Mouse (Mus musculus) liver, embryonic 14.5 days (tissue): Measurements from ENCODE around the gene Mff. TPM values are rescaled to one million over a fixed set of nuclear protein-coding genes. Genes with fewer than 3 reads are reported as not detected.

ENCODE experiments used
- ATAC-seq: fragments of 200-750 bp; cut with Nextera tagmentation; 2 replicates; pipeline ENCODE4 v1.8.0; 2017; ENCODE audit warnings: moderate number of reproducible peaks, mild to moderate bottlenecking, moderate library complexity; ENCODE audit not compliant: insufficient read depth
- DNase-seq, 3 experiments: peaks; one replicate each; pipeline ENCODE4 v3.0.0-alpha.2; 2012 to 2013; ENCODE audit warnings: low read depth in 3 of 3, low spot score in 3 of 3
- H3K27ac ChIP-seq: fragments of 300-500 bp; sonication (generic); 2 replicates; pipeline ENCODE4 v1.5.1; 2014; ENCODE audit warnings: moderate library complexity, mild to moderate bottlenecking, control low read depth, inconsistent platforms
- H3K27me3 ChIP-seq: fragments of 300-500 bp; sonication (generic); 2 replicates; pipeline ENCODE4 v1.6.1; 2014; ENCODE audit warnings: mild to moderate bottlenecking, low read length, moderate library complexity; ENCODE audit not compliant: control insufficient read depth, insufficient read depth
- H3K36me3 ChIP-seq: fragments of 300-500 bp; sonication (generic); replicated peaks from 2 replicates; pipeline ENCODE4 v1.6.1; 2014; ENCODE audit warnings: low read depth; ENCODE audit not compliant: control insufficient read depth, insufficient read depth
- H3K4me1 ChIP-seq, 2 experiments: fragments of 200-500 bp in 1 of 2; fragments of 300-500 bp in 1 of 2; sonication (generic) in 1 of 2; replicated peaks; 2 replicates each; pipeline ENCODE4 v1.6.1; 2012 to 2014; ENCODE audit warnings: antibody characterized with exemption in 1 of 2, inconsistent platforms in 1 of 2, low read length in 1 of 2; ENCODE audit not compliant: control insufficient read depth in 2 of 2, insufficient read depth in 2 of 2
- H3K4me2 ChIP-seq: fragments of 300-500 bp; sonication (generic); 2 replicates; pipeline ENCODE4 v1.6.1; 2014; ENCODE audit warnings: low read depth, mild to moderate bottlenecking, control low read depth, moderate library complexity
- H3K4me3 ChIP-seq, 2 experiments: fragments of 200-500 bp in 1 of 2; fragments of 300-500 bp in 1 of 2; sonication (generic) in 1 of 2; 2 replicates each; pipeline ENCODE4 v1.5.1; 2012 to 2014; ENCODE audit warnings: low read depth in 2 of 2, low read length in 2 of 2, mild to moderate bottlenecking in 2 of 2, control low read depth in 1 of 2, inconsistent platforms in 1 of 2, moderate library complexity in 1 of 2; ENCODE audit not compliant: insufficient read depth in 1 of 2
- H3K9ac ChIP-seq: fragments of 300-500 bp; sonication (generic); replicated peaks from 2 replicates; pipeline ENCODE4 v1.6.1; 2014; ENCODE audit warnings: mild to moderate bottlenecking, control low read depth, moderate library complexity
- H3K9me3 ChIP-seq: fragments of 300-500 bp; sonication (generic); 2 replicates; pipeline ENCODE4 v1.6.1; 2016; ENCODE audit warnings: low read length, mixed read lengths; ENCODE audit not compliant: control insufficient read depth
- CTCF ChIP-seq: IDR thresholded peaks from 2 replicates; pipeline ENCODE4 v1.5.1; 2016; ENCODE audit warnings: antibody characterized with exemption, low read depth, control low read depth
- EP300 ChIP-seq: IDR thresholded peaks from 2 replicates; pipeline ENCODE4 v1.6.1; 2016; ENCODE audit warnings: antibody characterized with exemption, low read depth
- WGBS: fragments of 180-500 bp; shearing (Covaris S2); extraction: QIAGEN DNeasy Blood & Tissue Kit; methylation state at CpG from one replicate; pipeline ENCODE4 v1.1.7; 2014; ENCODE audit not compliant: insufficient replicate concordance; 5-methylcytosine and 5-hydroxymethylcytosine counted together
- polyA plus RNA-seq, 2 experiments: library from polyadenylated mRNA; depleted of rRNA in 1 of 2; stranded (reverse) in 1 of 2; unstranded in 1 of 2; fragments of >200 nt; fragmentation: Nextera tagmentation in 1 of 2; extraction: Ambion mirVana in 1 of 2; gene quantifications; 2 replicates each; pipeline versions ENCODE4 v1.2.1 to v1.2.3; 2012 to 2014

Mff gene
- polyA plus RNA-seq, 2 experiments, result 82.1 to 197 TPM

GRCm38 (mm10) chr1:82768269-82768668, 43.6 kb downstream of the Mff start, which contains the start of gene Tm4sf20:
Tm4sf20 (minus strand) TSS chr1:82768461.
- Histone ChIP-seq H3K27ac (no peak within 1 kb of the TSS), H3K9ac (no peak within 1 kb of the TSS), H3K27me3 (no peaks in the 10 kb centered on the region), H3K36me3 (no peaks in the 10 kb centered on the region), H3K4me2 (no peak within 1 kb of the TSS), H3K9me3 (no peaks in the 10 kb centered on the region), H3K4me3 (no peak within 1 kb of the TSS), H3K4me1 (no peaks in the 10 kb centered on the region)
- ATAC-seq, result no peak
- no peak for TF ChIP-seq EP300
- no peak for TF ChIP-seq CTCF
- 44% methylated on average over 5 of the region's 5 CpGs for WGBS
- DNase-seq, result no peak

GRCm38 (mm10) chr1:82771022-82771586, 46.4 kb downstream of the Mff start, which contains the start of gene Gm47791:
Gm47791 (minus strand) TSS chr1:82771243.
- H3K4me2 ChIP-seq, result no peak within 1 kb of the TSS
- no peaks in the 10 kb centered on the region for H3K9me3 ChIP-seq
- no peaks in the 10 kb centered on the region for H3K27me3 ChIP-seq
- TF ChIP-seq EP300, result no peak
- no peak for TF ChIP-seq CTCF
- H3K4me3 ChIP-seq, result no peak within 1 kb of the TSS
- H3K36me3 ChIP-seq, result no peaks in the 10 kb centered on the region
- ATAC-seq (no peak), DNase-seq (no peak)
- H3K9ac ChIP-seq, result no peak within 1 kb of the TSS
- H3K27ac ChIP-seq, result no peak within 1 kb of the TSS
- whole genome bisulfite sequencing, result 60% methylated on average over 15 of the region's 15 CpGs
- no peaks in the 10 kb centered on the region for H3K4me1 ChIP-seq

GRCm38 (mm10) chr1:82772428-82772827, 47.7 kb downstream of the Mff start:
- Histone ChIP-seq H3K4me2 (no peak overlapping the region), H3K27me3 (no peaks in the 10 kb centered on the region), H3K9me3 (no peaks in the 10 kb centered on the region), H3K9ac (no peak overlapping the region), H3K4me1 (no peaks in the 10 kb centered on the region), H3K4me3 (no peak overlapping the region), H3K36me3 (no peaks in the 10 kb centered on the region), H3K27ac (no peak overlapping the region)
- no peak for DNase-seq
- no peak for ATAC-seq
- WGBS, result 68% methylated on average over 4 of the region's 4 CpGs
- TF ChIP-seq CTCF, result no peak
- TF ChIP-seq EP300, result no peak

GRCm38 (mm10) chr1:82773208-82773607, 48.5 kb downstream of the Mff start:
- ATAC-seq, result no peak
- H3K4me3 ChIP-seq, result no peak overlapping the region
- TF ChIP-seq EP300 (no peak), CTCF (peak; percentile 42)
- H3K9me3 ChIP-seq, result no peaks in the 10 kb centered on the region
- DNase-seq, result no peak
- WGBS, result 72% methylated on average over 5 of the region's 5 CpGs
- no peaks in the 10 kb centered on the region for H3K4me1 ChIP-seq
- H3K4me2 ChIP-seq, result no peak overlapping the region
- H3K9ac ChIP-seq, result no peak overlapping the region
- H3K27ac ChIP-seq, result no peak overlapping the region
- H3K27me3 ChIP-seq, result no peaks in the 10 kb centered on the region
- H3K36me3 ChIP-seq, result no peaks in the 10 kb centered on the region

GRCm38 (mm10) chr1:82775293-82775692, 50.6 kb downstream of the Mff start:
- no peak for TF ChIP-seq EP300
- TF ChIP-seq CTCF, result no peak
- Histone ChIP-seq H3K27ac (no peak overlapping the region), H3K36me3 (no peaks in the 10 kb centered on the region), H3K9ac (no peak overlapping the region), H3K4me1 (no peaks in the 10 kb centered on the region), H3K9me3 (no peaks in the 10 kb centered on the region), H3K27me3 (no peaks in the 10 kb centered on the region), H3K4me2 (no peak overlapping the region), H3K4me3 (no peak overlapping the region)
- DNase-seq, result no peak
- no peak for ATAC-seq
- 81% methylated on average over 4 of the region's 4 CpGs for WGBS
